Mouse (Mus musculus): ENCODE measurements around the gene Rgs6. TPM values are rescaled to one million over a fixed set of nuclear protein-coding genes. Genes with fewer than 3 reads are reported as not detected.

Rgs6 gene
- total RNA-seq, 2 experiments from 2014 or later, result not detected

DNA sequence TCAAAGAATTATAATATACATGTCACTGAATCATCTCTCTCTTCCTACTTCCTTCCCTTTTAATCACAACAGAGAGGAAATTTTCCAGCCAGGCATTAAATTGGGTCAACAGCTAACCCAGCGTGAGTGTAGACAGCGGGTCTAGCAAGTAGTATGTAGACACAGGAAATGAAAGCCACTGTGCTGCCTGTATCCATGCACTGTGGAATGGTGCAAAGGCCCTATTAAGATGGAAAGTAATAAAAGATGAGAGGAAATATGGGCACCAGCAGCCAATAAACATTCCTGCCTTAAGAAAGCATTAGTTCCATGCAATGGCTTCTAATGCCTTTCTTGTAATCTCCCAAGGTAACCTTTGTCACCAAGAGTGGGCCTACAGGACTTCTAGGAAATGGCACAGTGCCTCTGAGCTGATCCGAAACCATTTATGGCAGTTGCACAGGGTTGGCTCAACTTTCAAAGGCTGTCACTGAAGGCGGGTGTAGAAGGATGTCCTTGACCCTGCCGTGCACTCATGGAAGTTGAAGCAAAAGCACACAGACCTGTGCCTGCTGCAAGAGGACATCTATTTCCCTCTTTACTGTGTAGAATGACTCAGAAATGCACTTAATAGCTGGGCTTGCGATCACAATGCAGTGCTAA, 347.1 kb downstream of the Rgs6 start:
- no peak for ATAC-seq (replicated peaks; ENCODE audit: low FRiP score, poor library complexity, severe bottlenecking)

DNA sequence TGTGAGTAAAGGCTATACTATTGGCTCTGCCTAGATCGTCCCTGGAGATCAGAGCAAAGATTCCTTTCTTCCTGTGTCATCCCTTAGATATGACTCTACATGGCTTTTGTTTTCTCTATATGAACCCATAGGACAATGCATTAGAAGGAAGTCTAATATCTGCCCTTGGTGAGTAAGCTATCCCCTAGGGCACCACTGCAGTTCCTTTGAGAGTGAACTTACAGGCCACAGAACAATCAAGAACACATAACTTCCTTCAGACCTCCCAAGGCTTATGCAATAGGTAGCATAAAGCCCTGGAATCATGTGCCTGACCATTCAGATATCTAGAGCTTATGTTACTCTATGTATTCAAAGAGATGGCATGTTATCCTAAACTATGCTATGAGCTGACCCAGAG, 347.7 kb downstream of the Rgs6 start:
- ATAC-seq (replicated peaks; ENCODE audit: low FRiP score, poor library complexity, severe bottlenecking), result no peak

DNA sequence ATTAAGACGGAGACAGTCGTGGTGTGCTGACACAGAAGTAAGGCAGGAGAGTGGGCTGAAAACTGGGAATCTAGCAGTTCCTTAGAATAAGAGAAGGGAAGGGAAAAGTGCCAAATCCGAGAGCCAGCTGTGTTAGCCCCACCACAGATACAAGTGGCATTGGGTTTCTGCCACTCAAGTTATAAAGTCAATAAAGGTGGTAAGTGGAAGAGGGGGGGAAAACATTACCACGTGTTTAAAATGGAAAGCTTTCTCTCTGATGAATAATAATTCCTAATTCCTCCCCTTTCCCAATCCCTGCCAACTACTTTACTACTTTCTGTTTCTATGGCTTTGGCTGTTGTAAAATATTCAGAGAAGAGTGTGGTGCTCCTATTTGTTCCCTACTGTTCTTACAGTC, 352.4 kb downstream of the Rgs6 start:
- no peak for ATAC-seq (replicated peaks; ENCODE audit: low FRiP score, poor library complexity, severe bottlenecking)

DNA sequence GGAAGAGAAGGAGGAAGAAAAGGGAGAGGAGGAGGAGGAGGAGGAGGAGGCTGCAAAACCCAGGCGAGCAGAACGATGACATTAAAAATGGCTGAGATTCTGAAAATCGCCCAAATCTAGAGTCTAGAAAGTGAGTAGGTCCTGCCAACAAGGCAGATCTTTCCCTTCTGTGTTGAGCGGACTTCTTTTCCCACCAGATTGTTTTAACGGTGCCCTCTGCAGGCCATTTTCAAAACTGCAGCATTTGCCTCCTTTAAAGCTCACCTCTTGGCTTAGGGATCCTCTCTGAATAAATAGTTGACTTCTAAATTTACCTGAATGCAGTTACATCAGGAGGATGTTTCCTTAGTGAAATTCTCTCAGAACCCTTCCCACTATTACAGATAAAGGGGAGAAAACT, 358.4 kb downstream of the Rgs6 start:
- ATAC-seq (replicated peaks; ENCODE audit: low FRiP score, poor library complexity, severe bottlenecking), result no peak

DNA sequence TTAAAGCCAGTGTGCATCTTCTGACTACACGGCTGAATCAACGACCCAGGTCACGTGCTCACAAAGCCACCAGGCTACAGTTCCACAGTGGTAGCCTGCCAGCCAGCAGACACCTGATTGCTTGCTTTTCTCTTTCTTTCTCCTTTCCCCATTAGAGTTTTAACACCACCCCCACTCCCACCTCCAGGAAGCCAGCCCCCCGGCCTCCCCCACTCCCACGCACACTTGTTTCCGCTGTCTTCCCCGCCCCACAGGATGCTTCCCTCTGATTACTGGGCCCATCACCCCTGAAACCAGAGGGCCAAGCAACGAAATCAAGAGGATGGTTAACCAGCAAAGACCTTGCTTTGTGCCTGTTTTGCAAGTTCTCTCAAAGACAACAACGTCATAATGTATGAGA, 373.0 kb downstream of the Rgs6 start:
- ATAC-seq (replicated peaks; ENCODE audit: low FRiP score, poor library complexity, severe bottlenecking), result no peak

DNA sequence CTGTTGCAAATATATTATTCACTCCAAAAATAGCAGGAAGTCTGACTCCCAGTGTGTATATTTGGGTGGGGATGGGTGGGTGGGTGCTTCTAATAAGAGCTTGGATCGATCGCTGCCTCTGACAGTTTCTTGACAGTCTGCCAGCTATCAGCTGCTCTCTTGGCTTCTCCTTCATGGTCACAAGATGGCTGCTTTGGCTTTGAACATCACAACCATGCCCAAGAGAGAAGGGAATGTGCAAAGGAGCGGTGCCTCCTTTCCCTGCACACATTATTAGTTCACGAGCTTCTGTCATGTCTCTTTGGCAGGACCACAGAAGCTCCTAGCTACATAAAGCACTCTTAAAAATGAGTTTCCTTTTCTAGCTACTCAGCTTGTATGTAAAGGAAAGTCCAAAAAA, 373.8 kb downstream of the Rgs6 start:
- ATAC-seq (replicated peaks; ENCODE audit: low FRiP score, poor library complexity, severe bottlenecking), result no peak

DNA sequence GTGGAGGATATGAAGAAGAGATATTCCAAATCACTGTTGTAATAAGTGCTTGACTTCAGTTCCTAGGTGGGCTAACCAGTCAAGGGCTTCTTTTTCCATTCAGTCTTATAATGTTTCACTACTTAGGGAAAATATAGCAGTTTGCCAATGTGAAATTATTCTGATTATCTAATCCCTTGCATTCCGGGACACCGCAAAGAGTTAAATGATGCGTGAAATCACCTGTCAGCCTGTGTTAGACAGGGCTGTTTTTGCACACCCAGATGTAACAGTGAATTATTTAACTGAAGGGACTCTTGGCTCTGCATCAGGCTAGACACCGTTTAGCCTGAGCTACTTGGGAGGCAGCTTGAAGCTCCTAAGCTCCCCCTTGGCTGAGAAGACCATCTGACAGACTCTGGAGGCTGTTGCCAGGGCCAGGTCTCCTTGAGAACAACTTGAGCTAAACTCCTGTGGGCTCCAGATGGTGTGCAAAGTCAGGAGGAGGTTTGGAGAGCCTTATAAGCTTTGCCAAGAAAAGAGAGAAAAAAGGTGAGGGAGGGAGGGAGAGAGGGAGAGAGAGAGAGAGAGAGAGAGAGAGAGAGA, 382.5 kb downstream of the Rgs6 start:
- no peak for ATAC-seq (replicated peaks; ENCODE audit: low FRiP score, poor library complexity, severe bottlenecking)

DNA sequence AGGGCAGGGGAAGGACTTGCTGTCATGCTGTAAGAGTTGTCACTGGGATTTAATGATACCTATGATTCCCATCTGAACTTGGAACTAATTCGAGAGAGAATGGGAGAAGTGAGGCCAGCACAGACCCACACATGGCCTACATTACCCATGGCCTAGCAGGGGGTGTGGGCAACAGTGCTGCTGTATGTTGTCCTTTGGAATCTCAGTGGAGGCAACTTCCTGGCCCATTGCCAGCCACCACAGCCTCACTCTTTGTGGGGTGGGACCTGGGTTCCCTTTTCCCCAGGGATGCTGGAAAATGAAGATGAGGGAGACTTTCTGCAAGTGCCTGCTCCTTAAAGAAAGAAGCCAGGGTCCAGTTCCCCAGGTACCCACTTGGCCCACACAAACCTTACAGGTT, 383.1 kb downstream of the Rgs6 start:
- ATAC-seq (replicated peaks; ENCODE audit: low FRiP score, poor library complexity, severe bottlenecking), result no peak

DNA sequence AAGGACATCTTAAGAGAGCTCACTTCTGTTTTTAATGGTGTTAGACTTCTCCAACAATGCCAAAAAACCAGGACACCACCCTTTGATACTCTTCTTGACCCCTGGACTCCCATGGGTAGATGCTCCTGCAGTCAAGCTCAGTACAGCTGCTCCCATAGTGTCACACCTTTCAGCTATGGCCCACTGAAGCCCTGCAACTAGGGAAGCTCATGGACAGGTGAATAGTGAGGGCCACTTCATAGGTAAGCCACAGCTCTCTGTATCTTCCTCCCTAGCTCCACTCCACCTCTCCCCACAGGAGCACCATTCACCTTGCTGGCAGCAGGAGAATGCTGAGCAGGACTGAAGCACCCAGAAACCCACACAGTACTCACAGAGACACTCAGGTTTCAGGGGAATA, 384.6 kb downstream of the Rgs6 start:
- ATAC-seq (replicated peaks; ENCODE audit: low FRiP score, poor library complexity, severe bottlenecking), result no peak

DNA sequence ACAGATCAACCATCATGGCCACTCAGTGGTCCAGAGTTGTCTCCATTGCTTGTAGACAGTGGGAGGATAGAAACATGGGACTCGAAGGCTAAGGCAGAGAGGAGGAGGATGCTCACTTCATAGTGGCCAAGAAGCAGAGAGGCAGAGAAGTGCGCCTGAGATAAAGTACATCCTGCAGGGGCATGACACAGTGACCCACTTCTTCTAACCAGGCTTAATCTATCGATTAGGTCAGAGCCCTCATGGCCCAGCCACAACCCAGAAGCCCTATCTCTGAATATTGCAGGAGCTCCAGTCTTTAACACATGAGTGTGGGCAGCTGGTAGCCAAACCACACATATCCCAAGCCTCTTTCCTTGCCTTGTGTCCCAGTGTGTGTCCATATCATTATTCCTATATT, 385.7 kb downstream of the Rgs6 start:
- ATAC-seq (replicated peaks; ENCODE audit: low FRiP score, poor library complexity, severe bottlenecking), result no peak

DNA sequence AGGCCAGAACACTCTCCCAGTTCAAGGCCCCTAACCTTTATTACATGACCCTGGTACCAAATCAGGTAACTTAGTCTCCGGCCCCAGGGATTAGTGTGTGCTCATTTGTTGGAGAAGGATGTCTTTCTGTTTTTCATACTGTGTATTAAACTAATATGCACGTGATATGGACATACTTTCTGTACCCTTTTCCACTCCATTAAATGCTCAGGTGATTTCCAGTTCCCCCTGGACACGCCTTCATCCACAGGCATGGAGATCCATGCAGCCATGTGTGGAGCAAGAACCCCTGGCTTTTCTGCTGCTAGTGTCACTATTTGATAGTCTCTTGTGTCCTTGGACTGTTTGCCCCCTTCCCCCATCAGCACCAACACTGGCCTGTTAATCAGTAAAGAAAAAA, 390.2 kb downstream of the Rgs6 start:
- ATAC-seq (replicated peaks; ENCODE audit: low FRiP score, poor library complexity, severe bottlenecking), result no peak

DNA sequence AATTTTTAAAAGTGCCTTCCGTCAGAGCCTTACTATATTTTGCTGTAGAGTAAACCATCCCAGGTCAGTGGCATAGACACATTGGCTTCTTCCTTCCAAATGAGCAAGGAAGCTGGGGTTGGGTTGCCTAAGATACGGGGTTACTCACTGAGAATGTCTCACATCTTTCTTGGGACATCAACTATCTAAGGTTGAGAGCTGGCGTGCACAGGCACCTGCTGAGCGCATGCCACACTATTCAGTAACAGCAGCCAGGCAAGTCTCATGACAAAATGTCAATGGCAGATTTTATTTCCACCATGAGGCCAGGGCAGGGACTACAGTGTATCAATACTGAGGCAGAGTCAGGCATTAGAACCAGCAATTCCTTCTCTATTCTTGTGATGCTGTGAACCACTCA, 394.6 kb downstream of the Rgs6 start:
- no peak for ATAC-seq (replicated peaks; ENCODE audit: low FRiP score, poor library complexity, severe bottlenecking)

DNA sequence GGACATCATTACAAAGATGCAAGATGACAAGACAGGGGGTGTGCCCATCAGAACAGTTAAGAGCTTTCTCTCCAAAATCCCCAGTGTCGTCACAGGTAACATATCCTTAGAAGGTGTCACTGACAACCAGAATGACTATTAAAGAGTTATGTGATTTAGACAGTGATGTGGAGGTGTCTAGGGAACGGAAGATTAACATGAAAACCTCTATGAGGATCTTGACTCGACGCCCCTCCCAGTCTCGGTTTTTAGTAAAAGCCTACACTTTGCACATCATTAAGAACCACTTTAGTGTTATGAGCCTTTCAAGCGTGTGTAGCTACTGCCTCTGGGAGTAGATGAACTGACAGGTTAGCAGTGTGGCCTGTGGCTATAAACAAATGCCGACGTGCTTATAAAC, 397.2 kb downstream of the Rgs6 start:
- ATAC-seq (replicated peaks; ENCODE audit: low FRiP score, poor library complexity, severe bottlenecking), result no peak

DNA sequence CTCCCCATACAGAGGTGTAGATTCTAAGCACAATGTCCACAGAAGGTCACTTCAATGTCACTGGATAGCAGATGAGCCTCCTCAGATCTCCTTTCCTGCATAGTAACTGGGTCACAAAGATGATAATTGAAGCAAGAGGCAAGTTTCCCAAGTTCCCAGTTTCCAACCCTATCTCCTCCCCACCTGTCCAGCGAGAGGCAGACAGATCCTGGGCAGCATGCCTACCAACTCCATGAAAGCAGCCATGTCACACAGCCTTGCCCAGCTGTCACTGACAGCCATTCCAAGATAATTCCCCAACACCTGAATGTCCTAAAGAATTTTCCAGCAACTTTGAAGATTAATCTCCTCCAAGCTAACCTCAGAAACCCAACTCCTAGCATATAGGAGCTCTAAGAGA, 399.6 kb downstream of the Rgs6 start:
- no peak for ATAC-seq (replicated peaks; ENCODE audit: low FRiP score, poor library complexity, severe bottlenecking)

DNA sequence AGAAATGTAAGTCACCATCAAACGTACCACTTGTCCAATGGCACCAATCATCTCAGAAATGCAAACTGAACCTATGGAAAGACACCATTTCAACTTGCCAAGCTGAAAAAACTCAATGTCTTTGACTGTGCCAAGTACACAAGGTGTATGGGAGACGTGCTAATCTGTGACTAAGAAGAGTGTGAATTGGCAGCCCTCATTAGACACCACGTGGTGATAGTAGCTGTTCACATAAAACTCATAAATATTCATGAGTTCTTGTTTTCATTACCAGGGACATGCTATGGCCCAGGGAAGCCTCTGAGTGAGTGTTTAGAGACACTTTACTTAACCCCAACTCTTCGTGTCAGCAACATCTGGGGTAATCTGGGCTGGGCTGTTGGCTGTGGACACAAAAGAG, 405.8 kb downstream of the Rgs6 start:
- ATAC-seq (replicated peaks; ENCODE audit: low FRiP score, poor library complexity, severe bottlenecking), result no peak

DNA sequence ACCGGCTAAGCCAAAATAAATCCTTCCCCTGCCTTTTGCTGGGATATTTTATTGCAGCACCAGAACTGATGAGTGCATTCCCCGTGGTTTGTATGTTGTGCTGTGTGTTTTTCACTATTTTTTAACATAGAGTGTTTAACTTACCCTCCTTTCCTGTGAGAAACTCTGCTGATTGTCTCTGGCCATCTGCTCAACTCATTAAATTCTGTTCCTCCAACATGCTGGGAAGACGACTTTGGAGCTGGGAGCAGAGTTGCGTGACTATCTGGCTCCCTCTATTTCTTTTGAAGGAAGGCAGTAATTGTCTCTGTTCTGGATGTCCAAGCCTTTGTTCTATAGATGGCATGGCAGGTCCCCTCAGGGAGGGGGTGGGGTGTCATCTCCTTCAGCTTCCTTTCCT, 408.7 kb downstream of the Rgs6 start:
- ATAC-seq (replicated peaks; ENCODE audit: low FRiP score, poor library complexity, severe bottlenecking), result no peak

DNA sequence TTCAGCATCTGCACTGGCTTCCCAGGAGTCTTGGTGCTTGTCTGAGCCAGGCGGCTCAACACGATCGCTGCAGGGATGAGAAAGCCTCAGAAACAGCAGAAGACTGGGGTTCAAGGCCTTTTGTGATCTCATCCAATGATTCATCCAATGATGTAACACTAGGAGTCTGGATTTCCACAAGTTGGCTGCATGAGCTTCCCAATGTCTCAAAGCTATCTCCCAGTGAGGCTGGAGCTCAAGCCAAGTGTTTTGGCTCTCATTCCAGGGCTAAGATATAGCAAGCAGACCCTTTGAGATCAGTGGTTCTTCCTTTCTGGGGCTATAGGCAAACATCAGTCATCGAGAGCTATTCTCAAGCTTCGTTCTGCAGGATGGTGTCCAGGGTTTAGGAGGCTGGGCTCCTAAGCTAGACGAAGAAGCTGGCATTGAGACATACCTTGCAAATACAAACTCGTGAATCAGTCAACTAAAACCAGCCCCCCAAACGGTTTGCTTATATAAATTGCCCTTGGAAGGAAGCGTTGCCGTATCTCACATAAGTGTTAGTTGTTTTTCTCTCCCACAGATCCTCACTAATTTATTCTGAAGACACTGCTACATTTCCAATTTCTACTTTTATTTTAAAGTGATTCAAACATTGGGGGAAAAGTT, 410.7 kb downstream of the Rgs6 start:
- ATAC-seq (replicated peaks; ENCODE audit: low FRiP score, poor library complexity, severe bottlenecking), result no peak

DNA sequence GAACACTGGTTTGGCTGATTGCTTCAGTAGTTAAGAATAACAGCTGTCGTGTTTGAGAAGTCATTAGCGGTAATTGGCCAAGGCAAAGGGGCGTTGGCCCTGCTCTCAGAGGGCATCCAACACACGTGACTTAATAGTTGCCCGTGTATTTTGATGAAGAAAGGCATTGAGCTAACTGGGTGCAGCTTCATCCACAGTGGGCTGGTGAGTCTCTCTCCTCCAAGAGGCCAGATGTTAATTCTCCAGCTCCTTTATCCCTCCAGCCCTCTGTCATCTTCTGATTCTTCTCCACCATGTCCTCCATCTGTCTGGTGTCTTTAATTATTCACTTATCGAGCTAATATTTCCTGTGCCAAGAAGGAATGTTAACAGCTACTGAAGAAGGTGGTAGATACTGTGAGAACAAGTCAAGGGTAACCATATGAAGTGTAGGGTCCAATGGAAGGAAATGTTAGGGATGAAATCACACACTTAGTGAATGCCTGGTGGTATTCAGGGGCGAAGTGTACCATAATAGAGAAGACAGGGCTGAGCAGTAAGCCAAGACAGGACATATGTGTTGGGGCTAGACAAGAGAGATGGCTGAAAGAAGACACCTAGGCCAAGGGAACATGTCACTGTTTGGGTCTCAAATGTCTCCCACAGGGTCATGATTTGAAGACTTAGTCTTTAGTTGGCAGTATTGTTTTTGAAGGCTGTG, 411.4 kb downstream of the Rgs6 start:
- no peak for ATAC-seq (replicated peaks; ENCODE audit: low FRiP score, poor library complexity, severe bottlenecking)

DNA sequence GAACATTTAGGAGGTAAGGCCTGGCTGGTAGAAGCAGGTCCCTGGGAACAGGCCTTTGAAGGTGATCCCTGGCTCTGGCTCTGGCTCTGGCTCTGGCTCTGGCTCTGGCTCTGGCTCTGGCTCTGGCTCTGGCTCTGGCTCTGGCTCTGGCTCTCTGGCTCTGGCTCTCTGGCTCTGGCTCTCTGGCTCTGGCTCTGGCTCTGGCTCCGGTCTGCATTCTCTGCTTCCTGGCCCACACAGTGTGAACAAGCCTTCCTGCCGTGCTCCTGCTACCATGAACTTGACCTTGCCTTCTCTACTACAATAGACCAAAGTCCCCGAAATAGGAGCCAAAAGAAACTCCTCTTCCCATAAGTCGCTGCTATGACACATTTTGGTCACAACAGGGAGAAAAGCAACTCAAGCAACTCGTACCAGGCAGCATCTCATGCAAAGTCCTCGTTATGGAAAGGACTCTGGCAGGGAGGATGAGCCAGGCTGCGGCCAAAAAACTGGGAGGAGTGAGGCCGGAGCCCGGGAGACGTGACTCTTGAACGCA, 412.0 kb downstream of the Rgs6 start:
- ATAC-seq (replicated peaks; ENCODE audit: low FRiP score, poor library complexity, severe bottlenecking), result no peak

DNA sequence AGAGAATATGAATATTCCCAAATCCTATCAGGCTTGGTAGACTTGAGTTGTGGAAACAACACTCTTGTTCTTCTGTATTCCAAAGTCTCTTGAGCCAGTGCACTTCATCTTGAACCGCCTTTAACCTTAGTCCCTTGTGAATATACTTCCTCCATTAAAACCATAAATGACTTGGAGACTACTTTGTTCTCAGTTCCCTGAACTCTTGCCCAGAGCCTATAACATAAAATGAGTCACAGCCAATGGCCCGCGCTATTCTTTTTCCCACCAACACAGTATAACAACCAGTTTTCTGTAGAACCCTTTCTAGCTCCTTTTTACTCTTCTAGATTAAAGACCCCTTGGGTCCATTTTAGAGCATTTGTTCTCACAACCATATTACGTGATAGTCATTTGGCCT, 412.9 kb downstream of the Rgs6 start:
- ATAC-seq (replicated peaks; ENCODE audit: low FRiP score, poor library complexity, severe bottlenecking), result no peak
